Mouse (Mus musculus) intestine, postnatal 0 days (tissue): ENCODE measurements around the gene Gm29427. TPM values are rescaled to one million over a fixed set of nuclear protein-coding genes. Genes with fewer than 3 reads are reported as not detected.
"Not testable (repeated sequence)": the region's sequence is repeated elsewhere in the genome, so short reads cannot be mapped to it uniquely, and the experiment has no call there.

Experiments used
- ATAC-seq: fragments of 200-750 bp; cut with Nextera tagmentation; 2 replicates; pipeline ENCODE4 v1.8.0; 2017; ENCODE audit warnings: mild to moderate bottlenecking, moderate TSS enrichment, moderate library complexity
- H3K27ac ChIP-seq: fragments of 300-500 bp; sonication (generic); 2 replicates; pipeline ENCODE4 v1.5.1; 2014; ENCODE audit warnings: mild to moderate bottlenecking, low read depth, low read length, moderate library complexity
- H3K27me3 ChIP-seq: fragments of 300-500 bp; sonication (generic); replicated peaks from 2 replicates; pipeline ENCODE4 v1.6.1; 2014; ENCODE audit warnings: low read length, mixed read lengths; ENCODE audit not compliant: control insufficient read depth, insufficient read depth
- H3K36me3 ChIP-seq: fragments of 300-500 bp; sonication (generic); 2 replicates; pipeline ENCODE4 v1.6.1; 2014; ENCODE audit warnings: mild to moderate bottlenecking, moderate library complexity; ENCODE audit not compliant: control insufficient read depth, insufficient read depth
- H3K4me1 ChIP-seq: fragments of 300-500 bp; sonication (generic); replicated peaks from 2 replicates; pipeline ENCODE4 v1.6.1; 2014; ENCODE audit warnings: antibody characterized with exemption, low read length, mixed read lengths; ENCODE audit not compliant: control insufficient read depth, insufficient read depth
- H3K4me2 ChIP-seq: fragments of 300-500 bp; sonication (generic); replicated peaks from 2 replicates; pipeline ENCODE4 v1.6.1; 2014; ENCODE audit warnings: low read depth, mild to moderate bottlenecking, moderate library complexity
- H3K4me3 ChIP-seq: fragments of 300-500 bp; sonication (generic); 2 replicates; pipeline ENCODE4 v1.5.1; 2014; ENCODE audit warnings: low read depth, low read length
- H3K9ac ChIP-seq: fragments of 300-500 bp; sonication (generic); 2 replicates; pipeline ENCODE4 v1.6.1; 2014; ENCODE audit warnings: mild to moderate bottlenecking, low read depth, low read length
- H3K9me3 ChIP-seq: fragments of 300-500 bp; sonication (generic); 2 replicates; pipeline ENCODE4 v1.6.1; 2016; ENCODE audit warnings: mixed run types; ENCODE audit not compliant: control insufficient read depth
- CTCF ChIP-seq: sonication (generic); IDR thresholded peaks from 2 replicates; pipeline ENCODE4 v1.5.1; 2016; ENCODE audit warnings: low read depth, mild to moderate bottlenecking, control low read depth, antibody characterized with exemption, moderate library complexity
- WGBS: fragments of 180-500 bp; shearing (Covaris S2); extraction: QIAGEN DNeasy Blood & Tissue Kit; methylation state at CpG from one replicate; pipeline ENCODE4 v1.1.7; 2014; 5-methylcytosine and 5-hydroxymethylcytosine counted together
- polyA plus RNA-seq: library from polyadenylated mRNA; unstranded; fragments of >200 nt; fragmentation: Nextera tagmentation; extraction: Ambion mirVana; gene quantifications from 2 replicates; pipeline ENCODE4 v1.2.1, GENCODE M21; 2015

Gm29427 gene
- polyA plus RNA-seq, 1 experiment from 2014 or later = 0.20 TPM

DNA sequence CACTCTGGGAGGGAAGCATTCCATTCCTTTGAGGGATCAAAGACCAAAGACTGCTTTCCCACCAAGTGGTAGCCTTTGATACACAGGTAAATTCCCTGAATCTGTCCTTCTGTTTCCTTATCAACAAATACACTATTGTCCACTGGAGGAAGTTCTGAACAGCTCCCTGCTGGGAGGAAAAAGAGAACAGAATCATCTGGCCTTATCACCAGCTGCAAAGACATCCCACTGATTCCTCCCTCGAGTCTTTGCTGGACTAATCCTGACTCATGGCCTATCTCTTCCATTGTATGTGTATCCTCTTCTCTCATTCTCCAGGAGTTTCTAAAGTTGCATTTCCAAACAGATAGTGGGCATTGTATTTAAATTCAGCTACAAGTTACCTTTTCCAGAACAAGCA, 31.7 kb downstream of the Gm29427 start:
- WGBS = 18% methylated on average over 1 of the region's 1 CpGs
- Histone ChIP-seq H3K27ac (no peak overlapping the region), H3K36me3 (peaks cover 9% of the 10 kb centered on the region; the same call in 1 of the 2 replicates), H3K9ac (no peak overlapping the region), H3K4me2 (no peak overlapping the region), H3K9me3 (no peaks in the 10 kb centered on the region), H3K4me3 (no peak overlapping the region), H3K27me3 (no peaks in the 10 kb centered on the region), H3K4me1 (peaks cover 18% of the 10 kb centered on the region)
- no peak for TF ChIP-seq CTCF
- peak; percentile 20; the same call in 1 of the 2 replicates for ATAC-seq

DNA sequence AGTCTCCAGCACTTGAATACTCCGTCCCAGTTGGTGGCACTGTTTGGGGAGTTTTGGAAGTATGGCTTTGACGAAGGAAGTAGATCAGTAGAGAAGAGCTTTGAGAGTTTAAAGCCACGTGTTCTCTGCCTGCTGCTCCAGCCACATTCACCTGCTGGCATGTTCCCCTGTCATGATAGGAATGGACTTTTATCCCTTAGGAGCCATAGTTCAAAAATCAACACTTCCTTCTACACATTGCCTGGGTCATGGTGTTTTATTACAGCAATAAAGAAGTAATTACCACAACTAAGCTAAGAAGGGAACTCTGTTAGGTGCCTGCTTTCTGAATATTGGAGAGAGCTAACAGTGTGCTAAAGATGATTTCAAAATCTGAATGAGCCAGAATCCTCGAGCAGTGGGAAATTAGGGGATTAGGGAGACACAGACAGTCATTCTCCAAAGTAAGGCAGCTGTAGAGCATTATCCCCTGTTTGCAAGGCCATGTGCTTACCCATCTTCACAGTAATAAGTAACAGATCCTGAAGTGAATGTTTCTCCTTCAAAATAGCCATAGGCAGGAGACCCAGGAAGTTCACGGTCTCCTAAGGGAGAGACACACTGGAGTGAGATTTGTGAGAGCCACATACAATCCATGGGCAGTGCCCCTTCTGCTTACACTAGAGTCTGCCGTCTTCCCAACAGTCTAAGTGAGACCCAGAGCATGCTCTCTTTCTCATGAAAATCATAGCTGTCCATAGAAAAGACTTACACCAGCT, 33.8 kb downstream of the Gm29427 start:
- no peak for TF ChIP-seq CTCF
- WGBS = 27% methylated on average over 6 of the region's 6 CpGs
- no peak overlapping the region for H3K9ac ChIP-seq
- H3K36me3 ChIP-seq = no peaks in the 10 kb centered on the region
- no peaks in the 10 kb centered on the region for H3K27me3 ChIP-seq
- peaks cover 18% of the 10 kb centered on the region for H3K4me1 ChIP-seq
- ATAC-seq = peak; percentile 91
- no peak overlapping the region for H3K4me3 ChIP-seq
- H3K4me2 ChIP-seq = no peak overlapping the region
- H3K27ac ChIP-seq = peak overlapping the region; percentile 76
- H3K9me3 ChIP-seq = no peaks in the 10 kb centered on the region

DNA sequence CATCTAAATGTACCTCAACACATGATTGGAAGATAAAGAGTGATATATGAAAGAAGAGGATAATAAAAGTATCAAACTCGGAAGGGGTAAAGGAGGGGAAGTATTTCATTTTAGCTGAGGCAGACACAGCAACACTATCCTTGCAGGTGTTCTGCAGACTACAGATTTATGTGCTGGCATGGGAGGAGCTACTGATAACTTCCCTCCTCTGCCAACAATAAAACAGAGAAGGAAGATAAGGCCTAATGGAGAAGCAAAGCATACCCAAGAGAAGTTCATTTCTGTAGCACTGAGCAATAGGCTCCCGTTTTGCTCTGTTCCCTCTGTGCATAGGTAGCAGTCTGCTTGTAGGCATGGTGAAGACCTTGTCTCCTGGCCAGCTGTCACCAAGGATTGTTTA, 34.5 kb downstream of the Gm29427 start:
- ATAC-seq = peak; percentile 67
- Histone ChIP-seq H3K9me3 (no peaks in the 10 kb centered on the region), H3K36me3 (no peaks in the 10 kb centered on the region), H3K27me3 (no peaks in the 10 kb centered on the region), H3K4me2 (0 out of 2 replicates have a peak overlapping the region, but pooled peaks have one; percentile 32), H3K4me1 (peaks cover 18% of the 10 kb centered on the region), H3K9ac (no peak overlapping the region), H3K27ac (peak overlapping the region; percentile 76), H3K4me3 (no peak overlapping the region)
- WGBS = 40% methylated on average over 2 of the region's 2 CpGs
- no peak for TF ChIP-seq CTCF

DNA sequence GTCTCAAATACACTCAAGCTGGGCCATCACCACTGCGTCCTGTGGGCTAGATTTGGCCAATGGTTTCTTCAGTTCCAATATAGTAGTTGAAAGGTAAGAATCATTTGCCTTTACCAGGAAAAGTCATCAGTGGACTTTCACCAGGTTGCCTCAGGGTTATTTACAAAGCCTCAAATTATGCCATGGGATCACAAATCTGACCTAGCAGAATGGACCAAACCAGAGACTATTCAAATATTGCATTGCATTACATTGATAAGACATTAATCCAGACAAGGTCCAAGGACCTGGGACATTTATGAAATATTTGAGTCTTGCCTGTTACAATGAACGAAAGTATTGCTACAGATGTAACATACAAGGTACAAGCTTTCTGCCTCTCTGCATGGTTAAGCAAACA, 37.0 kb downstream of the Gm29427 start:
- no peak overlapping the region for H3K27ac ChIP-seq
- no peaks in the 10 kb centered on the region for H3K9me3 ChIP-seq
- no peak overlapping the region for H3K4me2 ChIP-seq
- H3K27me3 ChIP-seq = no peaks in the 10 kb centered on the region
- no peaks in the 10 kb centered on the region for H3K36me3 ChIP-seq
- no peak for ATAC-seq
- 61% methylated on average over 2 of the region's 2 CpGs for WGBS
- peaks cover 17% of the 10 kb centered on the region for H3K4me1 ChIP-seq
- H3K4me3 ChIP-seq = no peak overlapping the region
- no peak for TF ChIP-seq CTCF
- no peak overlapping the region for H3K9ac ChIP-seq

DNA sequence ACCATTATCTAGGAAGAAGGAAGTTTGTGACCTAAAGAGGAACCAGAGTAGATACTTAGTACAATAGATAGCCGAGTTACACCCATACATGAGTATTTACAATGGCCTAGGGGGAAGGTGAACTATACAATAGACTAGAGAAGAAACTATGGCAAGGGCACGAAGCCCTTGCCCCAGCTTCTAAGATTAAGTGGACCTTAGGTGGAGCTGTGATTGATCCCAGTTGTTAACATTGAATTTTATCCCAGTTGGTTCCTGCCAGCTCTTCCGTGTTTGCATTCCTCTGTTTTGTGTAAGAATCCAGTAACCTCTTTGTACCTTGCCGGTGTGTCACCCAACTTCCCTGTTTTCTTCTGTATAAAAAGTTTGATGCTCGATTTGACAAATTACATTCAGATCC, 52.0 kb downstream of the Gm29427 start:
- not testable (repeated sequence) for H3K4me1 ChIP-seq, ATAC-seq, H3K4me2 ChIP-seq, H3K4me3 ChIP-seq, H3K9ac ChIP-seq, H3K9me3 ChIP-seq, H3K27ac ChIP-seq, H3K27me3 ChIP-seq, H3K36me3 ChIP-seq
- WGBS = 85% methylated on average over 5 of the region's 5 CpGs

GRCm38 (mm10) chr1:130661454-130661853, 54.1 kb downstream of the Gm29427 start, which contains the start of gene C4bp:
C4bp (minus strand) TSS chr1:130661632.
- Histone ChIP-seq H3K36me3 (no peaks in the 10 kb centered on the region), H3K4me1 (0 out of 2 replicates have a peak, but pooled peaks cover 6% of the 10 kb centered on the region), H3K4me2 (no peak within 1 kb of the TSS), H3K27me3 (no peaks in the 10 kb centered on the region), H3K27ac (no peak within 1 kb of the TSS), H3K9ac (no peak within 1 kb of the TSS), H3K4me3 (no peak within 1 kb of the TSS), H3K9me3 (no peaks in the 10 kb centered on the region)
- no peak for ATAC-seq
- TF ChIP-seq CTCF = no peak
- 28% methylated on average over 3 of the region's 3 CpGs for WGBS

- not testable (repeated sequence) for H3K27ac ChIP-seq, H3K4me1 ChIP-seq, H3K27me3 ChIP-seq, ATAC-seq, H3K36me3 ChIP-seq, H3K9me3 ChIP-seq, H3K4me2 ChIP-seq, H3K4me3 ChIP-seq, H3K9ac ChIP-seq
- WGBS = 18% methylated on average over 5 of the region's 5 CpGs
These were observed 56.0 kb downstream of the Gm29427 start for GRCm38 (mm10) chr1:130659641-130660040.
